Mouse (Mus musculus) neural tube, embryonic 10.5 days (tissue): ENCODE measurements at regions not wholly inside any gene's neighbourhood (a gene's known extent, or its start where the extent isn't known, plus 50 kb on each side); places are given as distances from the start of the nearest gene placed in this dataset.

ENCODE experiments used
- DNase-seq: peaks from one replicate; pipeline ENCODE4 v3.0.0-alpha.2; 2017; ENCODE audit warnings: low spot score; ENCODE audit errors: extremely low spot score

DNA sequence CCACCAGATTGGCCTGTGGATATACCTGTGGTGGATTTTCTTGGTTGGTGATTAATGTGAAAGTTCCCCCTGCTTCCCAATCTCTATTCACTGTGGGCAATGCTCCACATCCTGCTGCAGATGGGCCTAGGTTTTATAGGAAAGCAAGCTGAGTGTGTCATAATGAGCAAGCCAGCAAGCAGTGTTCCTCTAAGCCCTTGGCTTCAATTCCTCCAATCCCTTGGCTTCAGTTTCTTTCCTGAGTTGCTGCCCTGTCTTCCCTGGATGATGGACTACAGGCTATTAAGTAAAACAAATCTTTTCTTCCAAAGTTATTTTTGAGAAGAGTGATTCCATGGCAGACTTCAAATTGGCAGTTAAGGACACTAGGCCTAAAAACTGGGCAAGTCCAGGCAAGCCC, 257.4 kb upstream of the Mmadhc start:
- no peak for DNase-seq

- no peak for DNase-seq
Measured at GRCm38 (mm10) chr2:50552437-50552836, 255.8 kb upstream of the Mmadhc start.

- no peak for DNase-seq
Measured at GRCm38 (mm10) chr2:50549871-50550270, 253.3 kb upstream of the Mmadhc start.

DNA sequence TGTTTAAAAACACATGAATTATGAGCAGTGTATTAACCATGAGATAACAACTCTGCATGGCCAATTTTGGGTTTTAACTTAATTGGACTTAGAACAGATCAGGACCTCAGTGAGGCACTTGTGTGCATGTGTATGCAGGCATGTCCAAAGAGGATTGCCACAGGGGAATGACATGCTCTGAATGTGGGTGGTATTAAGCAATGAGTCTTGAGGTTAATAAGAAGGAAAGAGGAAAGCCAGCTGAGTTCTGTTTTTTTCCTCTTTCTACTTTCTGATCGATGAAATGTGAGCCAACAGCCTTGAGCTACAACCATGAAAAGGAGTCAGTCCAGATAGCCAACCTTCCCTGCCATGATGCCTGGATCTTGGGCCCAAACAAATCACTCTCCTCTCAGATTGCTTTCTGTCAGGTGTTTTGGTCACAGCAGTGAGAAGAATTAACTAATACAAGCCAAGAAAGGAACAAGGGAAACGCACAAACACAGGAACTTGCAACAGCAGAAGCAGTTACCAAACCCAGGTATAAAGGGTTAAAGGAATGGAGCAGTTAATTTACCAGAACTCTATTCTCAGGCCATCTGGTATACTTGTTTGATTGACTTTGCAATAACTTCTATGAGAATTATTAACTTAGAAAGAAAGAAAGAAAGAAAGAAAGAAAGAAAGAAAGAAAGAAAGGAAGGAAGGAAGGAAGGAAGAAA, 243.3 kb upstream of the Mmadhc start:
- no peak for DNase-seq

GRCm38 (mm10) chr2:50538068-50538467, 241.5 kb upstream of the Mmadhc start:
- DNase-seq: no peak

- no peak for DNase-seq
Measured at GRCm38 (mm10) chr2:50535085-50535878, 238.7 kb upstream of the Mmadhc start.

GRCm38 (mm10) chr2:50533702-50534101, 237.1 kb upstream of the Mmadhc start:
- DNase-seq: no peak

DNA sequence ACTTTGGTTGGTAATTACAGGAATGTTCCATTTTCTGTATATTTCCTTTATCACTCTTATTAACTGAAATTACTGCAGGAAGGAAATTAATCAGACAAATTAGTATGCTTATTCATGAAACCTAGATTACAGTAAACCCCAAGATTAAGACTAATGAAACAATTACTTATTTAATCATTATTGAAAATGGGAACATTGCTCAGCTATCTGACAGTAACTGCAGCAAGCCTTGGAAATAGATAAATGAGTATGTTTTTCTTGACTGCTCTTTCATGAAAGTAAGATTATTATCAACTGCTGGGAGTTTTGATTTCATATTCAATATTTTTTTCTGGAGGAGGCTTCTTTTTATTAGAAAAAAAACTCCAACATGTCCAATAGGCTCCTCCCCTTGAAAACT, 230.8 kb upstream of the Mmadhc start:
- no peak for DNase-seq

DNA sequence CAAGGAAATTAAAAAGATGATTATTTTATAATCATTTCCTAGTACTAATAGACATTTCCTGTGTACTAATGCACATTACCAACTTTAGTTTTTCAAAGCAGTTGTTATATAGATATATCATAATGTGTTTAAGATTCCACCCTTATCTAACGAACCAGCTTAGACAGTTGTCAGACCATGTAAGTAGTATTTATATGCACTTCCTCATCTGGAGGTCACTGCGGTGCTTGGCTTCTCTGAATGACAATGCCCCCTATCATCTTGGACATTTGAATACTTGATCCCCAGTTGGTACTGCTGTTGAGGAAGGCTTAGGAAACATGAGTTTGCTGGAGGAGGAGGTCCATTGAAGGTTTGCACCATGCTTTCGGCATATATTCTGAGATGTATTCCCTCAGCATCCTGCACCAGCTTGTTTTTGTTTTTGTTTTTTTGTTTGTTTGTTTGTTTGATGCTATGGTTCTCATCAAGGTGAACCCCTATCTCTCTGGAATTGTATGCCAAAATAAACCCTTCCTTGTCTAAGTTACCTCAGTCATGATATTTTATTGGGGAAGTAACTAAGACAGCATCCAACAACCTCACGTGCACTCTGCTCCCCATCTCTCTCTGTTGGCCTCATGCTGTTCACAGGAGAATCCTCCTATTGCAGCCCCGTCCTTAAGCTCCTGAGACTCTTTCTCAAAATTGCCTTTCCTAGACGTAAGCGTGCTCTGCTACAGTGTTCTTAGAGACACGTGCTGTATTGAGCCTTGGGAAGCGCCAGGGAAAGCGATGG, 228.4 kb upstream of the Mmadhc start:
- DNase-seq: no peak

GRCm38 (mm10) chr2:50520169-50520568, 223.6 kb upstream of the Mmadhc start:
- peak; percentile 16 for DNase-seq

DNA sequence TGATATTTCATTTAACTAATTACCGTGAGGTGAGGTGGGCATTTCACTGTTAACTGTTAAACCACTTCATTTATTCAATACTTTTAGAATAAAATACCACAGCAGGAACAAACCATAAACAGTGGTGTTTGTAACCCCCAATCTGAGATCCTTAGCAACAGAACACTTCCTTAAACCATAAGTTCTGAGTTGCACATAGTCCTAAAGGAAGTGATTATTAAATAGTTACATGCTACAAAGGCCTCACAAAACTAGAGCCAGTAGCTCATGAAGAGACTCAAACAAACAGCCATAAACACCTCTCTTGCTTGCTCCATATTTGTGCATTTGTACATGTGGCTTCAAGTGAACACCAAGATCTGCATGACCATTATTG, 222.5 kb upstream of the Mmadhc start:
- DNase-seq: no peak

- no peak for DNase-seq
Measured at GRCm38 (mm10) chr2:50518371-50519128, 221.9 kb upstream of the Mmadhc start.

GRCm38 (mm10) chr2:50513276-50513675, 216.7 kb upstream of the Mmadhc start:
- DNase-seq: no peak

DNA sequence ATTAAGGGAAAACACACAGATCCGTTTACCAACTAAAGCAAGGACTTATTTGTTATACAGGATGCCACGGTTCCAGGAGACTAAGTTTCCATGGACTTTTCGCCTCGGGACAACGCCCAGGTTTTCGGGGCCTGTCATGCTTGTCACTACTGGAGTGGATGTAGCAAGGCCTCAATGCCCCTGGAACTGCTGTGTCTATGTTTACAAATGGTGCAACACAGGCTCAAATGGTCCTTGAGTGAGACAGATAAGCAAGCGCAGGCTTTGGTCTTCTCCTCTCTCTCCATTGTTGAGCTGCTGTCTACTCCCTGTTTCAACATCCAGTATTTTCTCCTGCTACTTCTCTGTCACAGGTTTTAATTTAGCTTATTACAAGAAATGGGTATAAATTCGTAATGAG, 202.1 kb upstream of the Mmadhc start:
- DNase-seq: no peak

- DNase-seq: no peak
Measured at GRCm38 (mm10) chr2:50496057-50496433, 199.4 kb upstream of the Mmadhc start.

DNA sequence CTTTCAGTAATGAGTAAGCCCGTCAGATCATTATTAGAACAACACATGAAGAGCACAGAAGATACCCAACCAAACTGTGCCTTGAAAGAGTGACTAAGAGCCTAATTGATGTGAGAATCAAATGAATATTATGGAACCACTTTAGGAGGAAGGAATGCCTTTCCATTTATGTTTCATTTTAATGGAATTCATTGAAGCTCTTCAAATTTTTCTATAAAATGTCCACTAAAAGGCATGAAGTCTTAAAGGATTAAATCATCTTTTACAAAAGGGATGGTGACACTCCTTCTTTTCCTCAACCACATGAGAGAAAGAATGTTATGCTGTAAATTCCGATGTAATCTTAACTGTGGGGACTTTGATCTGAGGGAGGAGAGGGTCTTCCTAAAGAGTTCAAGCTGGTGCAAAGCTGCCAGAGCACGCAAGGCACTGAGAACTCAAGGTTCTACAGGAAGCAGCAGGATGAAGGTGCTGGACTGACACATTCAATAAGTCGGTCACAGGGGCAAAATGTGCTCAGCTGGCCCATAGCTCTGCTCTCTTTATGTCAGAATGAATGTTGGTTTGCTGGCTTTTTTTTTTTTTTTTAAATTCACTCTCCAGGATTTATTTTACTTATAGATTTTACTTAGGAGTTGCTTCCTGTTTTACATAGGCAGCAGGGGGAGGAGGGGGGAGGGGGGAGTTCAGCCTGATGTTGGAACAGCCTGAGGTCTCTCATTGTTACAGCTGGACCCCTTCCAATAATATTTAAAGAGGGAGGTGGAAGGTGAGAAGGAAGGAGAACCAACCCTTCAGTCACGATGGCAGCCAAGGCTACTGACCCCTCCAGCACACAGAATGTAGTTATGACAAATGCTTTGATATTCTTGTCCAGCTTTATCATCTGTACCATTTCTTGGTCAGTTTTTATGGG, 198.8 kb upstream of the Mmadhc start:
- no peak for DNase-seq

GRCm38 (mm10) chr2:50493597-50494335, 197.2 kb upstream of the Mmadhc start:
- no peak for DNase-seq

DNA sequence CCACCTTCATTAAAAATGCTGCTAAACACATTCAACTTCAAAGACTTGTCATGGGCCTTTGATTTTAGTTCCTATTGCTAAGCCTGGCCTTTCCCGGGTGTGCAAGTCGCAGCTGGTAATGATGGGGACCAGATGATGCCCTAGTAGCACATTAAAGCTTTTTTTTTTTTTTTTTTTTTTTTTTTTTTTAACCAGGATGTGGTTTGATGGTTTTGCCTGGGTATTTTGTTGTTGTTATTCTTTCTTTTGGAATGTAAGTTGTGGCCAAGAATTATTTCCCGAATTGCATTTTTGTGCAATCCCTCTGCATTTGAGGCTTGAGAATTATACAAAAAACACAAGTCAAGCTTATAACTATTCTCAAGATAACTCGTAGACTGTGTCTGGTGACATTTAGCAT, 167.2 kb upstream of the Mmadhc start:
- DNase-seq: no peak

GRCm38 (mm10) chr2:50462378-50462777, 165.8 kb upstream of the Mmadhc start:
- no peak for DNase-seq

DNA sequence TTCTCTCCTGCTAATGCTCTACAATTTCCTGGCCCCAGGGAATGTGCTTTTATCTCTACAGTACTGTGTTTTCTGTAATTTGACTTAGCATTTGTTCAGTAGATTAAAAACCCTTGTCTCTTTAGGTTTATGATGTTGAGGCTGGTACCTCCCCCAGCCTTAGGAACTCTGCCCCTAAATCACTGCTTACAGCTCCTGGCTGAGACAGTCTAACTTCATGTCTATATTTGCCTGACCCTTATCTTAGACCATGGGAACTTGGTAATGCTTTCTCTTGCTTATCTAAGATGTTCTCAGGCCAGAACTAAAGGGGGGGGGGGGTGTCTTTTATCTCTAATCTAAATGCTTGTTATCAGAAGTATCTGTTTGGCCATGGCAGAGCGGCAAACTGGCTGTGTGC, 160.1 kb upstream of the Mmadhc start:
- DNase-seq: no peak
